In the genomic region with DNA sequence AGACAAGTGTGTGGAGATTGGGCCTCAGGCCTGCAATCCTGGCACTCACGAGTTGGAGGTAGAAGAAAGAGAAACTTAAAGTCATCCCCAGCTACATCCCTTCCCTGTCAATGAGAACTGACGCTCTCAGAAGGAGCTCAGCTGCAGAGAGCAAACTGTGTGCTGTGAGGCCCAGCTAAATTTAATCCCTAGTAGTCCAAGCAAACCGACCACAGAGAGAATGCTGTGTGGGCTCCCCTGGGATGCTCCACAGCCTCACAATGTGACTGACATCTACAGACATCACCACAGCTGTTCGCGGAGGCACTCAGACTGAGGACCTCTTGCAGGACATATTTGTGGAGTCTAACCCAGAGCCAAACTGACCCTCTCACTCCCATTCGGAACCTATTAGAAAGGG, we compare ENCODE assay signal across 25 mouse cellular contexts.
"Had no signal": no experiment of that assay in that cellular context is flagged by ENCODE, and none has a peak within 500 bp of the region (broad histone marks: within the 10 kb centered on the region; RNA-seq: fewer than 3 reads in every experiment).

No protein-coding gene starts in this region.

- H3K27ac ChIP-seq: heart, embryonic 10.5 days; heart, embryonic 13.5 days; heart, embryonic 15.5 days; hindbrain, embryonic 13.5 days; hindbrain, embryonic 15.5 days; hindbrain, postnatal 0 days; kidney, embryonic 15.5 days; kidney, postnatal 0 days; limb, embryonic 13.5 days; limb, embryonic 15.5 days; liver, embryonic 12.5 days had no signal

- H3K27me3 ChIP-seq: heart, embryonic 13.5 days; heart, embryonic 15.5 days; hindbrain, embryonic 13.5 days; hindbrain, embryonic 15.5 days; kidney, embryonic 15.5 days; limb, embryonic 13.5 days; limb, embryonic 15.5 days; liver, embryonic 12.5 days had no signal

- H3K9me3 ChIP-seq: heart, embryonic 10.5 days; heart, embryonic 13.5 days; heart, embryonic 15.5 days; hindbrain, embryonic 13.5 days; hindbrain, embryonic 15.5 days; kidney, embryonic 15.5 days; limb, embryonic 13.5 days; limb, embryonic 15.5 days; liver, embryonic 12.5 days had no signal

- DNase-seq: gastrocnemius, postnatal 14 days; gastrocnemius, postnatal 36 days; heart, adult 18-20 months; heart, postnatal 14 days; heart, postnatal 36 days; kidney, adult 11 months; kidney, adult 2 months; kidney, adult 9 months; kidney, postnatal 14 days; kidney, postnatal 36 days; layer of hippocampus, adult 9-11 months; layer of hippocampus, postnatal 36 days; left cerebral cortex, postnatal 4 days had no signal

- H3K4me2 ChIP-seq: heart, embryonic 13.5 days; heart, embryonic 15.5 days; hindbrain, embryonic 13.5 days; hindbrain, embryonic 15.5 days; kidney, embryonic 15.5 days; limb, embryonic 13.5 days; limb, embryonic 15.5 days; liver, embryonic 12.5 days had no signal

- H3K4me3 ChIP-seq: heart, embryonic 10.5 days; heart, embryonic 13.5 days; heart, embryonic 15.5 days; hindbrain, embryonic 13.5 days; hindbrain, embryonic 15.5 days; kidney, embryonic 15.5 days; limb, embryonic 13.5 days; limb, embryonic 15.5 days; liver, embryonic 12.5 days had no signal

- ATAC-seq: hindbrain, postnatal 0 days; intestine, embryonic 16.5 days; liver, embryonic 12.5 days had no signal

- H3K9ac ChIP-seq: heart, embryonic 13.5 days; heart, embryonic 15.5 days; hindbrain, embryonic 13.5 days; hindbrain, embryonic 15.5 days; kidney, embryonic 15.5 days; limb, embryonic 13.5 days; limb, embryonic 15.5 days; liver, embryonic 12.5 days had no signal

- H3K4me1 ChIP-seq: hindbrain, embryonic 13.5 days; hindbrain, embryonic 15.5 days; kidney, embryonic 15.5 days; limb, embryonic 13.5 days; limb, embryonic 15.5 days; liver, embryonic 12.5 days had no signal
